Mouse (Mus musculus) frontal cortex, postnatal 10 days (tissue): ENCODE measurements at regions not wholly inside any gene's neighbourhood (a gene's known extent, or its start where the extent isn't known, plus 50 kb on each side); places are given as distances from the start of the nearest gene placed in this dataset.
"Not testable (repeated sequence)": the region's sequence is repeated elsewhere in the genome, so short reads cannot be mapped to it uniquely, and the experiment has no call there.

ENCODE experiments used
- DNase-seq, 2 experiments: peaks; one replicate each; pipeline ENCODE4 v3.0.0; 2022; ENCODE audit warnings: low spot score in 2 of 2, mixed read lengths in 1 of 2

DNA sequence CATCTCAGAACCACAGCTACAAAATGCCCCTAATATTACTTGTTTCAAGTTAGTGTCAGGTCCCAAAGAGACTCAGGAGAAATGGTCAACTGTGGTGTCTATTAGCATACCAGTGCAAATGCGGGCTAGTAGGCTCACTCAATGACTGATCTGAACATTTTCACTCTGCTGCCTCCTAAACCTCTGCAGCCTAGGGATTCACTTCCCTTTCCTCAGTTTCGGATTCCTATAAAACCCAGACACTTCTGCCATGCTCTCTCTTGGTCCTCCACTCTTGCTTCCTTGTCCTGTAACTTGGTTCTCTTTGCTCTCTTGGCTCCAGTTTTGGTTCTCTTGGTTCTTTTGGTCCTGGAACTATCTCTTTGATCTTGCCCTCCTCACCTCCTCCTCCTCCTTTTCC is 206.3 kb upstream of the Spef2 start:
- no peak for DNase-seq

DNA sequence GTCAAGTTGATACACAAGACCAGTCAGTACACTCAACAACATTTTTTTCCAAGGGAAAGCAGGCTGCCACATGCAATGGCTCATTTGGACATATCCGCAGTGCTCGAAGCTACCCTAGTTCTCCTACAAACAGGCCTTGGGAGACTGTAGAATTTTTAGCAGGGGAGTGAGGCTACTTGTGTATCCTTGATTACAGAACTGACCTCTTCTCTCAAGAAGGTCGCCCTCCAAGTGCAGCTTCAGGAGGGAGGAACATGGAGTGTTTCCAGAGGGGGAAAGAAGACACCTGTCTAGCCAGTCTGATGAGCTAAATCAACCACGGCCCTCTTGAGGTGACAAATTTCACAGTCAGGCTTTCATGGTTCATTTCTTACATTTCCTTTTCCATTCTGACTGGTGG is 202.0 kb upstream of the Prlr start:
- no peak for DNase-seq

DNA sequence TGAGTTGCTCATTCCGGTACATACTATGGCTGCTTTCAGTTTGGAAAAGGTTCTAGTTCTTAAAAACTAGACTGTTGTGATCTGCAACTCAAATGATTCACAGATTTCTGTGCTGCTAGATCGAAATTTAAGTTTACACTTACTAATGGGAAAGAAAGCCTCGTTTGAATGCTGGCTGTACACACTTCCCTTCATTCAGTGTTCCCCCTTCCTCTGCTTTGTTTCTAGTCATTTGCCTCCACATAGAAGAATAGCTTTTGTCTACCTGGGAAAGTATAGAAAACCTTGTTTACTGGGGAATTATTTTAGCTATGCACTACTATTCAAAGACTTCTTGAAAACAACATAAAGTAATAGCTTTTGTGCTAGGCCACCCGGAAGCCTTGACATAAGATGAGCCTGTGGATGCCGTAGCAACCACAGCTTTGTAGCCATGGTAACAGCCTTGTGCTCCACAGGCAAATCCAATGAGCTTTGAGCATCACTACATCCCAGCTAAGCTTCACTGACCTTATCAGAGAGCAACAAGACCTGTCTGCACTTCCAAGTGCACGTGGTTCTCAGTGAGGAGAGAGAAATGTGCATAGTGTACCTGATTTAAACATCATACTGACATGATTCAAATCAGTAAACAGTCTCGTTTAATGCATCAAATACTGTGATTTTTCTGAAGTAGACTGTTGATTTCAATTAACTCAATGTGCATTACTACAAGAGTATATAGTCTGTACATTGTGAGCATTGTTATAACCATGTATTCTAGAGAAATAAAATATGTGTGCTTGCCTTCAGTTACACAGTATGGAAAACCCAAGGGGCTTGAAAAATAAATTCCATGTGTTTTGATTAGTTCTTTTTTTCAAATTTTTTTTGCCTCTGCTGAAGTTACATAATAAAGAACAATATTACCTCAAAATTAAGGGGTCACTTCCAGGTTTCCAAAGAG is 165.5 kb upstream of the Prlr start:
- DNase-seq: peak; percentile 11 to 12

DNA sequence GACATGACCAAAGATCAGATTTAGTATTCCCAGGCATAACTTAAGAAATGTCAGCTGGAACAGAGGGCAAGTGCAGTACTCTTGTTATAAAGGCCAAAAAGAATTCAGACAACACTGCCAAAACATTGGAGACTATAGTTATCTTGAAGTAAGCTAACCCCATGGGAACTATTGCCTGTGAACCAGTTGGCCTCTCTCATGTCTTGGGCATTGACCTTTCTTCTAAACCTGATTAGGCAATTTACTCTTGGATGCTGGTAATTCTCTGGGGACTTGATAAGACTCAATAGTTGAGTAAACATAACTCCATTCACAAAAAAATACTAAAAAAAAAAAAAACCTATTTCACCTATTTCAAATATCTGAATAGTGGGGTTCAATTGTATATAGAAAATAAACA is 159.8 kb upstream of the Prlr start:
- no peak for DNase-seq

DNA sequence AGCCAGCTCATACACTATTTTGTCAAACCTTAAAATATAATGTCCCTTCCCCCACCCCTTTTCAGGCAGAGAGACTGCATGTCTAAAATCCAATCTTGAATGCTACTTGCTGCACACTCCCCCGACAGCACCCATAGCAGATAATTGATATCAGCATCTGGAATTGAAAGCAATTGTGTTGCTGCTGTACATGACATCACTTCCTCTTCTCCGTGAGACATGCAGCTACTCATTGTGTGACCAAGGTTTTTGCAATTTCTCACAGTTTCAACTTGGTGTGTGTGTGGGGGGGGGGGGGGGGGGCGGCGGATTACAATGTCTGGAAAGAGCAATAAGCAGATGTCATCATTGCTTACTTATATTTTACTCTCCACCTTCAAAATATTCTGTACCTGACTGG is 147.1 kb upstream of the Prlr start:
- no peak for DNase-seq

DNA sequence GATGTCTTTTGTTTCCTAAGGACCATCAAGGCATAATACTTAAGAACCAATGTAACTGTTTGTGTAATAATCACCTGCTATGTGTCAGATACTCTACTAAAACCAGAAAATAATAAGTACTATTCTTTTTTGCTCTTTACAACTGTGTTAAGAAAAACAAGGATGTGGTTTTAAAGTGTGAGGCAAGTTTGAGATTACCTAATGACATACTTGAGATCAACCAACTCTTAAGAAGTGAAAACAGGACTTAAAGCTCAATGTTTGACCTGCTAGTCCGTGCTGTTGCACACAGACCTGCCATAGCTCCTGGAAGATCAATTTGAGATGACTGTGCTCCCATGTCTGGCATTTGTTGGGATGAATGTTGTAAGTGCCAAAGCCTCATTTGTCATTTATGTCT is 141.5 kb upstream of the Prlr start:
- DNase-seq: no peak

DNA sequence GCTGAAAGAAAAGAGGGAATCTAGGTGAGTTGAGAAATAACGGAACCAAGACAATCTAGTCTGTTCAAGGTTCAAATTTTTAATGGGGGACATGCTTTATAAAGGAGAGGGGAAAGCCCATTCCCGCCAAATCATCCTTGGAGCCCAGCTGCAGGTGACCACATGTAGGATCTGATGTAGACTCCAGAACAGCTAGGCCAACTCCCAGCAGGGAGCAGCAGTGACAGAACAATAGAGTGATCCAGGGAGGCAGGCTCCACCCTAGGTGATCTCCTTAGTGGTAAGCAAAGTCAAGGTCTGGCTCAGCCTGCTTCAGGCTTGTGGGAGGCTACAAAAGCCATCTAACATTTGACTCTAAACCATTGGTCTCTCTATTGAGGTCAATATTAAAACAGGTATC is 140.5 kb upstream of the Prlr start:
- DNase-seq: not testable (repeated sequence)

DNA sequence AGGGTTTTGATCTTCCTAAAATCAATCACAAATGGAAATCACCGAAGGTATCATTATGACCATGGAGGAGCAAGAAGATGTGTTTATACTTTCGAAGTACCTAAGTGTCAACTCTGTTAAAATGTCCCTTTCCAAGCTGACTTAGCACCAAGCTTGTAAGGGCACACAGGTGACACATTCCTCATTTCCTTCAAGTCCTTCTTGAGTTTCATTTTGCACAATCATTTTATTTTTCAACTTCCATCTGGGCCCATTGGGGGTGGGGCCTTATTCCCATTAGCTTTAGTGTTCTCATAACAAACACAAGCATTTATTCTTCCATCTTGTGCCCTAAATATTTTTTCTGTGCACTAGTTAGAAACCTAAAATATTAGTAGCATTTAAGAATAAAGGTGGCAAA is 103.5 kb upstream of the Prlr start:
- DNase-seq: no peak

DNA sequence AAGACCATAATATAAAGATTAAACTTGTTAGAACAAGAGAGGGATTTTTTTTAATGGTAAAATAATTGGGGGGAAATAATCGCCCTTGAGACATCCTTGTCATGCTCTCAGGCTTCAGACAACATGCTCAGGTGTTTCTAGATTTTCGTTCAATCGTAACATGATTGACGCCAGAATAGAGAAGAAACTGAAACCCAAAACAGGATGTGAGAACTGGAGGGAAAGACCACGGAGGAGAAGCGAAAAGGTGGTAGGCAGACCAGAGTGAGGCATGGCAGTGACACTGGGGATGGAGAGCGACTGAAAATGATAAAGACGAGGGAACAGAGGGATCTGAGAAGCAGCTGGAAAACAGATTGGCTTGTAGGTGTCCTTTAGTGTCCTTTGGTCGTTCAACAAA is 102.1 kb upstream of the Prlr start:
- no peak for DNase-seq

DNA sequence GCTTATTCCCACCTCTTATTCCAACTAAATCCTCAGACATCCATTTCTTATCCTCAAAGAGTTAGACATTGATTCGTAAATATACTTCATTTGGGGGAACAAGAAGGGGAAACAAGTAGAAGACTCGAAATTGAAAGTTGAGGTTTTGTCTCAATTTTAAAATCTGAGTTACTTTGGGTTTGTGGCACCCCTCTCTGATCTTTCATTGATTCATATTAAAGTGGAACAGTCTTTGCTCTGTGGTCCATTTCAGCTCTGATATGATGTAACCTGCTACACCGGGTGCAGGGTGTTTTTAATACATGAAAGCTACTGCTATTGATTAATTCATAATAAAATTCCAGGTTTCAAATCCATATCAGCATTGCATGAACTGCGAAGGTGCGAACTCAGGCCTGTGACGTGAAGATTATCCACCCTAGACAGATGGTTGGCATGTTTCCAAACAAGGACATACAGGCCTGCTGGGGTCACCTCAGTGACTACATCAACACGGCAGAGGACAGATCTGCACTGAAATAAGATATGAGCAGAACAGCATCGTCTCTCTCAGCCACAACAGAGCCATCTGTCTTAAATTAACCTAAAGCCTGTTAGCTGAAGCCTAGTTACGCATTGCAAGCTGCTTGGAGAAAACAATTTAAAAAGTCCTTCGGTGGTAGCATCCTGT is 101.5 kb upstream of the Prlr start:
- DNase-seq: no peak

DNA sequence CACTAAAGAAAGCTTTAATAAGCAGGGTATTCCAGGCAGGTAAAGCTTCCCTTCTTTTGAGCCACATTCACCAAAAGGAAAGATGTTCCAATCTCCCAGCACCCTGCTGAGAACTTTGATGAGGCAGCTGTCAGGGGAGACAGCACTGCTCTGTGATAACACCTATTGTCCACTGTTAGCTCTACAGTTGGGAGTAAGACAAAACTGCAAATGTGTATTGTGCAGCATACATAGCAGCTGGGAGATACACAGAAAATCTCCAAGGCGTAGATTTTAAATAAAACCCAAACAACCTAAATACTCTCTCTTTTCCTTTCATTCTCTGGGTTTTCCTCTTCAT is 101.0 kb upstream of the Prlr start:
- no peak for DNase-seq

DNA sequence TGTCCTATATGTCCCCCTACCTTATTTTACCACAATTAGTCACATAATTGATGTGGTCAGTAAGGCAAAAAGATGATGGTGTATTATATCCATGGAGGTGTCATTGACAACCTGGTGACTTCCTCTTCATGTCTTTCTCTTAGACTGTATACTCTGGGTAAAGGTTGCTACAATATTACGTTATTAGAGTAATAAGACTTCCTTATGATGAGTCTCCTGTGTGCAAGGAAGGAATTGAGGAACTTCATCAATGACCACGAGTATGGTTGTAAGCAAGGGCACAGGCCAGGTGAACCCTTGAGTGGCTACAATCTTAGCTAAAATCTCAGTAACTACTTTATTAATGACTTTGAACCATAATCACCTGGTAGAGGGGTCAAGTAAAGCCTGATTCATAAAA is 98.6 kb upstream of the Prlr start:
- no peak for DNase-seq

DNA sequence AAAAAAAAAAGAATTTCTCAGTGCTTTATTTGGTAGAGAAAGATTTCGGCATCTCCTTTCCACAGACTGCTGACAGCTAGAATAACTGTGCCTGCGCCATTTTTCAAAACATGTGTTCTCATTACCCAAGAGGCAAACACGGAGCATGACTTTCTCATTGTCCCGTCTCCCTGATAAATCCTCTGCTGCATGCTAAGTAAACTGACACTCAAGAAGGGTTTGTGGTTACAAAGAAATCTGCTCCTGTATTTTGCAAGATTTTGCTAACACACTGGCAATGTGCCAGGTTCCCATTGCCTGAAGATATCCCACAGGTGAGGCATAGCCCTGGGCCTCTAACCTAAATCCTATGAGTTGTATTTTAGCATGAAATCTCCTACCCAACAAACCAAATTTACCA is 97.5 kb upstream of the Prlr start:
- no peak for DNase-seq

DNA sequence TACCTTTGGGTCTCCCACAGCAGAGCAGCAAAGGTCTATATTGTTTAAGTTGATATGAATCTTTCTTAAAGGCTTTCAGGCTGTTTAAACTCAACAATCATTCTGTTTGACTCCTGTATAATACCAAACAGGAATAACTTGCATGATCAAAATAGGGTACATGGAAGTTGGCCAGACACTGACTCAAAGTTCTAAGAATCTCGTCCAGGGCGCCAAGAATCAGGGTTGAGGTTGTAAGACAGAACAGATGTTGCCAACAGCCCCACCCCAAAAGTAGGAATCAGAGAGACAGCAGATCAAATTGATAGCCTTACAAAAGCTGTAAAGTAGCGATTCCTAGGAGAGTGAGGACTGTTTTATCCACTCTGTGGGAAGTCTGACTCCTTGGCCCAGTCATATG is 88.3 kb upstream of the Prlr start:
- DNase-seq: no peak

DNA sequence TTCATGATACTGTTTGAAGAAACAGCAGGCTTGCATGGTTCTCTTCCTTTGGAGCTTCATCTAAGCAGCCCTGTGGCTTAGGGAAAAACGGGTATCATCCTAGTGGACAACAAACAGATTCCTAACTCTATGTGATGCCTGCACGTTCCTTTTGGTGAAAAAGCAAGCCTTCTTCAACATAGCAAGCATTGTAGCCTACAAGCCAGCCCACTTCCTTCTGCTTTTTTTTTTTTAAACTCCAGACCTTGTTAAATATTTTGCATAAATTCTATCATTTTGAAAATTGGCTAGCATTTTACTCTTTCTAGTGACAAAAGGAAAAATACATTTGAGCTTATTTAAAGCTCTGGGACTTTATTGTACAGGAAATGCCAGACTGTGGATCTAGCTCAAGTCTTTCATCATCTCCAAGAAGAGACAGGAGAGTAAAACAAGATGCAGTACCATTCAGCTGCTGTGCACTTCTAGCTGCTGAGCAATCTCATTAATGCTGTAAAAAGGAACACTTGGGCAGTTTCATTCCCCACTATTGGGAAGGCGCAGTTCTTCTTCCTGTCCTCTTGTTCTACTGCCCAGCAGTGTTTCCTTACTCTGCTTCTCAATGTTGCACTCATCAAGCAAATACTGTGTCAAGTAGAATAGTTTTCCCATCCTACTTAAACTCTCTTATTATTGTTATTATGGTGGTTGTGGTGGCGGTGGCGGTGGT is 86.5 kb upstream of the Prlr start:
- no peak for DNase-seq

DNA sequence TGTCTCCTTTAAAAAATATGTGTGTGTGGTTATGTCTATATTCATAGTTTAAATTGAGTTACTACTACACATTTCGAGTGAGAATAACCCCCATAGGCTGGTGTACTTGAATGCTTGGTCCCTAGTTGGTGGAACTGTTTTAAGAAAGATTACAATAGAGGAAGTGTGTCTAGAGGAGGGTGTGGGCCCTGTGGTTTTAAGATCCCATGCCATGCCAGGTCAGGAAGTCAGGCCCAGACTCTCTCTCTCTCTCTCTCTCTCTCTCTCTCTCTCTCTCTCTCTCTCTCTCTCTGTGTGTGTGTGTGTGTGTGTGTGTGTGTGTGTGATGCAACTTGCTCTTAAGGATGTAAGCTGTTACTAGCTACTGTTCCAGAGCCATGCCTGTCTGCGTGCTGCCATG is 73.7 kb upstream of the Prlr start:
- DNase-seq: no peak

DNA sequence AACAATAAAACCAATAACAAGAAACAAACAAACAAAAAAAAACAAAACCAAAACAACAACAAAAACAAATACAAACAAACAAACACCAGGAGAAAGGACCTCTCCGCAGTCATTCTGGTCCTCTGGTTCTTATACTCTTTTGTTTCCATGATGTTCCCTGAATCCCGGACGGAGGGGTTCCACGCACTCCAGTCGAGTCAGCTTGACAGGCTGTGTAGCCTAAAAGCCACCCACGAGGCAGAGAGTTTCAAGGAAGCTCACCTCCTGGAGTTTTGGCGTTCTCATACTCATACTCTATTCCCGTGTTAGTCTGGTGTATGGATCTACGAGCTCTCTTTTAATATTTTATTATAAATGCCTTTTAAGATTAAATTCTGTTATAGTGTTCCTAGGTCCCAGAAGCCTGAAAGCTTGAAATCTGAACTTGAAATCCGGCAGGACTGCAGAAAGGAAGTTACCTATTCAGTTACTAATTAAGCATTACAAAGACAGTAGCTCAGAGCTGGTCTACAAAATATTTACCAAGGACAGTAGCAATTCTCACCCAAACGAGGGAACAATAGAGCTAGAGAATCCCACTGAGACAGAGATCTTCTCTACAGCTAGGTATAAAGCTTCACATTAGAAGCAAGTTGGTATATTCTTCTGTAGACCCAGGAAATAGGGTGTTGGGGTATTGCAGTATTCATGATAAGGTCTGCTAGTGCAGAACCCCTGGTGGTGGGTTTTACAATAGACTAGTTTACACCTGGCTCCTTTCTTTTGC is 71.6 kb upstream of the Prlr start:
- not testable (repeated sequence) for DNase-seq

DNA sequence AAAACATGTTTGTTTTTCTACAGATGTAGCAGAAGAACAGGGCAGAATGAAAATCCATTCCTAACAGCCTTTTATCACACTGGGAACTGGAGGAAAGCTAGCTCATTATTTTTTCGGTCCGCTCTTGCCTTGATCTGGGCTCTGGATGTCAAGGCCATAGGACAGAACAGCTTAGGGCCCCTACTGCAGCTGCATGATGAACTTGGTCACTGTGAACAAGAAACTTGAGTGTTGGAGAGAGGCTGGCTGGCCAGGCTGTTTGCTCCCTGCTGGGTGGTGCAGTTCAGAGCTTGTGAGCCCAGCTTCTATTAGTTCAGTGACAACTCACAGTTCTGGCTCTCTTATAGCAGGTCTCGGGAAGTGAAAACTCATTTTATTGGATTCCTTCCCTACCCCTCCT is 70.2 kb upstream of the Prlr start:
- DNase-seq: no peak
